Mouse (Mus musculus): ENCODE results near the gene Dpf2. TPM values are rescaled to one million over a fixed set of nuclear protein-coding genes. Genes with fewer than 3 reads are reported as not detected.
"Not testable (repeated sequence)": the region's sequence is repeated elsewhere in the genome, so short reads cannot be mapped to it uniquely, and the experiment has no call there.

Dpf2 gene
- polyA plus RNA-seq, 1 experiment: 194 TPM

GRCm38 (mm10) chr19:5889211-5889610 is 23.6 kb downstream of the Dpf2 start:
- no peak for TF ChIP-seq CTCF (IDR thresholded peaks at IDR 0.05; ENCODE audit: borderline replicate concordance, control insufficient read depth, extremely low read depth, insufficient read depth, low read length, poor library complexity)
- Histone ChIP-seq H3K4me1 (replicated peaks; ENCODE audit: control insufficient read depth, insufficient read depth, low read length) (peaks cover 13% of the 10 kb centered on the region), H3K27me3 (ENCODE audit: control insufficient read depth, insufficient read depth, low read length) (no peaks in the 10 kb centered on the region), H3K36me3 (ENCODE audit: control insufficient read depth, insufficient read depth, low read length) (no peaks in the 10 kb centered on the region), H3K27ac (ENCODE audit: control insufficient read depth, insufficient read depth, low read length) (no peak overlapping the region), H3K4me3 (ENCODE audit: control insufficient read depth, insufficient read depth, low read length) (no peak overlapping the region)
- no peak for DNase-seq
- 94% methylated on average over 4 of the region's 4 CpGs for WGBS

DNA sequence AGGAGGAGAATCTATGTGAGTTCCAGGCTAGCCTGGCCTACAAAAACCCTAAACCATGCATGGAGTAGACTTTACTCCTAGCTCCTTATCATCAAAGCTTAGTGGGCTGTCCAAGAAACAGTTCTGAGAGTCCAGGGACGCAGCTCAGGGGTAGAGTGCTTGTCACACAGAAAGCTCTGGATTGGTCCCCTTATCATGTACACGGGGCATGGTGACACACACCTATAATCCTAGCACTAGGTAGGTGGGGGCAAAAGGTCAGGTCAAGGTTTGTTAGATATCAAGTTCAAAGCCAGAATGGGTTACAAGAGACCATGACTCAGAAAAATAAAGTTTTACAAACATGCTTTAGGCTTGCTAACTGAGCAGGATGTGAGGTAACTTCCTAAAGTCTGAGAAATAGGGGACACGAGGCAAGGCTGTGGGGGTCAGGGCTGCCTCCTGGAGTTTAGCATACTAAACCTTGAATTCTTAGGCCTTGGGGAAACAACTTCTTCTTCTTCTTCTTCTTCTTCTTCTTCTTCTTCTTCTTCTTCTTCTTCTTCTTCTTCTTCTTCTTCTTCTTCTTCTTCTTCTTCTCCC is 25.5 kb downstream of the Dpf2 start:
- Histone ChIP-seq H3K4me3 (ENCODE audit: control insufficient read depth, insufficient read depth, low read length) (no peak overlapping the region), H3K4me1 (replicated peaks; ENCODE audit: control insufficient read depth, insufficient read depth, low read length) (peaks cover 2% of the 10 kb centered on the region; the same call in 1 of the 2 replicates), H3K36me3 (ENCODE audit: control insufficient read depth, insufficient read depth, low read length) (no peaks in the 10 kb centered on the region), H3K27ac (ENCODE audit: control insufficient read depth, insufficient read depth, low read length) (no peak overlapping the region), H3K27me3 (ENCODE audit: control insufficient read depth, insufficient read depth, low read length) (no peaks in the 10 kb centered on the region)
- DNase-seq: no peak
- no peak for TF ChIP-seq CTCF (IDR thresholded peaks at IDR 0.05; ENCODE audit: borderline replicate concordance, control insufficient read depth, extremely low read depth, insufficient read depth, low read length, poor library complexity)
- no peak for TF ChIP-seq POLR2A (IDR thresholded peaks at IDR 0.05; ENCODE audit: control insufficient read depth, extremely low read depth, insufficient read depth, low read length, poor library complexity)
- WGBS: 55% methylated on average over 3 of the region's 3 CpGs

DNA sequence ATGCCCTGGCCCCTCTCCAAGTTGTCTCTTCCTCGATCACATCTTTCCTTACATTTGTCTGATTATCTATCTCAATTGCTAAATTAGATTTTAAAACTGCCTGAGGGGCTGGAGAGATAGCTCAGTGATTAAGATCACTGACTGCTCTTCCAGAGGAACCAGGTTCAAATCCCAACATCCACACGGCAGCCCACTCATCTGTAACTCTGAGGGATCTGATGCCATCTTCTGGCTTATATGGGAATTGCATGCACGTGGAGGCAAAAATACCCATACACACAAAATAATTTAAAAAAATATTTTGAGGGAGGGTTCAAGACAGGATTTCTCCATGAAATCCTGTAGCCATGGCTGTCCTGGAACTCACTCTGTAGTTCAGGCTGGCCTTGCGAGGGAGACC is 27.0 kb downstream of the Dpf2 start:
- peaks cover 2% of the 10 kb centered on the region; the same call in 1 of the 2 replicates for H3K4me1 ChIP-seq (replicated peaks; ENCODE audit: control insufficient read depth, insufficient read depth, low read length)
- H3K36me3 ChIP-seq (ENCODE audit: control insufficient read depth, insufficient read depth, low read length): no peaks in the 10 kb centered on the region
- 81% methylated on average over 4 of the region's 4 CpGs for WGBS
- TF ChIP-seq POLR2A (IDR thresholded peaks at IDR 0.05; ENCODE audit: control insufficient read depth, extremely low read depth, insufficient read depth, low read length, poor library complexity) (no peak), CTCF (IDR thresholded peaks at IDR 0.05; ENCODE audit: borderline replicate concordance, control insufficient read depth, extremely low read depth, insufficient read depth, low read length, poor library complexity) (no peak)
- H3K27ac ChIP-seq (ENCODE audit: control insufficient read depth, insufficient read depth, low read length): no peak overlapping the region
- DNase-seq: no peak
- H3K4me3 ChIP-seq (ENCODE audit: control insufficient read depth, insufficient read depth, low read length): no peak overlapping the region
- H3K27me3 ChIP-seq (ENCODE audit: control insufficient read depth, insufficient read depth, low read length): no peaks in the 10 kb centered on the region

GRCm38 (mm10) chr19:5883935-5884334 is 28.9 kb downstream of the Dpf2 start:
- no peak for TF ChIP-seq CTCF (IDR thresholded peaks at IDR 0.05; ENCODE audit: borderline replicate concordance, control insufficient read depth, extremely low read depth, insufficient read depth, low read length, poor library complexity)
- TF ChIP-seq POLR2A (IDR thresholded peaks at IDR 0.05; ENCODE audit: control insufficient read depth, extremely low read depth, insufficient read depth, low read length, poor library complexity): no peak
- Histone ChIP-seq H3K4me1 (replicated peaks; ENCODE audit: control insufficient read depth, insufficient read depth, low read length) (peaks cover 4% of the 10 kb centered on the region; the same call in 1 of the 2 replicates), H3K27me3 (ENCODE audit: control insufficient read depth, insufficient read depth, low read length) (no peaks in the 10 kb centered on the region), H3K36me3 (ENCODE audit: control insufficient read depth, insufficient read depth, low read length) (no peaks in the 10 kb centered on the region), H3K27ac (ENCODE audit: control insufficient read depth, insufficient read depth, low read length) (no peak overlapping the region), H3K4me3 (ENCODE audit: control insufficient read depth, insufficient read depth, low read length) (no peak overlapping the region)
- WGBS: 73% methylated on average over 1 of the region's 1 CpGs
- no peak for DNase-seq

GRCm38 (mm10) chr19:5882079-5882478 is 30.7 kb downstream of the Dpf2 start:
- peaks cover 19% of the 10 kb centered on the region for H3K4me1 ChIP-seq (replicated peaks; ENCODE audit: control insufficient read depth, insufficient read depth, low read length)
- DNase-seq; H3K27ac ChIP-seq (ENCODE audit: control insufficient read depth, insufficient read depth, low read length); H3K4me3 ChIP-seq (ENCODE audit: control insufficient read depth, insufficient read depth, low read length); H3K36me3 ChIP-seq (ENCODE audit: control insufficient read depth, insufficient read depth, low read length); H3K27me3 ChIP-seq (ENCODE audit: control insufficient read depth, insufficient read depth, low read length): not testable (repeated sequence)
- 59% methylated on average over 5 of the region's 5 CpGs for WGBS

DNA sequence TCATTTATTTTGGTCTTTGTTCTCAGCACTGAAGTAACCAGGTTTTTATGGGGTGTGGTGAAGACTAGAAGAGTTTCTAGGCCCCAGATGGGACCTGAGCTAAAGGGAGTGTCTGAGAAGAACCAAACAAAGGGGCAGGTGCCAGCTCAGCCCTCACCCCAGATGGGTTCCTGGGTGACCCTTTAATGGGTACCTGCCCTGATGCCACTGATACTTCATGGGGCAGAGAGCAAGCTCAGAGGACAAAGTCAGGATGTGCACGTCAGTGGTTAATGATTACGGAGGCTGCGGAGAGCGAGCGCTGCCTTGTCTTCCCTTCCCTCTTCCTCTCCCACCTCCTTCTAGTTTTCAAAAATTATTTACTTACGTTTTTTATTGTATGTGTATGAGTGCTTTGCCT is 31.7 kb downstream of the Dpf2 start:
- 100% methylated on average over 6 of the region's 6 CpGs for WGBS
- Histone ChIP-seq H3K27me3 (ENCODE audit: control insufficient read depth, insufficient read depth, low read length) (no peaks in the 10 kb centered on the region), H3K4me1 (replicated peaks; ENCODE audit: control insufficient read depth, insufficient read depth, low read length) (peaks cover 20% of the 10 kb centered on the region), H3K27ac (ENCODE audit: control insufficient read depth, insufficient read depth, low read length) (no peak overlapping the region), H3K36me3 (ENCODE audit: control insufficient read depth, insufficient read depth, low read length) (no peaks in the 10 kb centered on the region), H3K4me3 (ENCODE audit: control insufficient read depth, insufficient read depth, low read length) (no peak overlapping the region)
- TF ChIP-seq CTCF (IDR thresholded peaks at IDR 0.05; ENCODE audit: borderline replicate concordance, control insufficient read depth, extremely low read depth, insufficient read depth, low read length, poor library complexity): no peak
- TF ChIP-seq POLR2A (IDR thresholded peaks at IDR 0.05; ENCODE audit: control insufficient read depth, extremely low read depth, insufficient read depth, low read length, poor library complexity): no peak
- no peak for DNase-seq

DNA sequence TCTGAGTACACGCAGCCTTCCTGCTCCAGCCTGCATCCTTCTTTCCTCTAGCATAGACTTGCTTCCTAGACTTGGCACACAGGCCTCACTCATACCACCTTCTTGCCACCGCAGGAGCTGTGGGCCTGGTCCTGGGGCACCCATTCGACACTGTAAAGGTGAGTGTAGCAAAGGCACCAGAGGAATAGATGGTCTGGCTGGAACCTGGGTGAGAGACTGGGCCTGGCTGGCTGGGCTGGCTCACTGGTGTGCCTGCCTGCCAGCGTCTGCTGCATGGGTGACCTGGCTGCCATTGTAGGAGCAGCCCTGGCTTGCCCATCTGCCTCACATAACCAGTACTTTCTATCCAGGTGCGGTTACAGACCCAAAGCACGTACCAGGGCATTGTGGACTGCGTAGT is 33.1 kb downstream of the Dpf2 start:
- H3K4me3 ChIP-seq (ENCODE audit: control insufficient read depth, insufficient read depth, low read length): no peak overlapping the region
- peaks cover 26% of the 10 kb centered on the region for H3K4me1 ChIP-seq (replicated peaks; ENCODE audit: control insufficient read depth, insufficient read depth, low read length)
- no peaks in the 10 kb centered on the region for H3K27me3 ChIP-seq (ENCODE audit: control insufficient read depth, insufficient read depth, low read length)
- WGBS: 93% methylated on average over 7 of the region's 7 CpGs
- H3K27ac ChIP-seq (ENCODE audit: control insufficient read depth, insufficient read depth, low read length): no peak overlapping the region
- TF ChIP-seq CTCF (IDR thresholded peaks at IDR 0.05; ENCODE audit: borderline replicate concordance, control insufficient read depth, extremely low read depth, insufficient read depth, low read length, poor library complexity): no peak
- TF ChIP-seq POLR2A (IDR thresholded peaks at IDR 0.05; ENCODE audit: control insufficient read depth, extremely low read depth, insufficient read depth, low read length, poor library complexity): no peak
- H3K36me3 ChIP-seq (ENCODE audit: control insufficient read depth, insufficient read depth, low read length): no peaks in the 10 kb centered on the region
- DNase-seq: no peak
